Mouse (Mus musculus): ENCODE measurements around the gene Ifnar1. TPM values are rescaled to one million over a fixed set of nuclear protein-coding genes. Genes with fewer than 3 reads are reported as not detected.

Gene Ifnar1
- total RNA-seq, 2 experiments from 2014 or later: 46.6 to 58.9 TPM

GRCm38 (mm10) chr16:91534477-91534876, 49.4 kb downstream of the Ifnar1 start:
- peak in 1 of 2 experiments; percentile 40 for DNase-seq
- intact Hi-C loops (cut with DNase I): no loop called here

DNA sequence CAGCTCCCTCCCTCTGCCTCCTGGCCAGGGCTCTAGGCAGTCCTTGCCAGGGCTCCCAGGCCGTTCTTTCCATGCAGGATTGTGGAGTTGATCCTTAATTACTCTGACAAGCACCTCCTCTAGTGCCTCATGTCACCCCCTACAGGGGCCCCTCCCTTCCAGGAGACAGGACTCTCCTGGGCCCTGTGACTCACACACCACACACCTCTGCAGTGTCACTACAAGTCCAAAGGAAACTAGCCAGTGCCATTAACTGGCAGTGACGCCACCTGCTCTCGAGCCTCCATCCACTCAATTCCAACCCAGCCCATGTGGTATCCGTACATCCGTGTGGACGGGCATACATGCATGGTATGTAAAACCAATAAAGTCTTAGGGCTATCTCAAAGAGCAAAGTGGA, 49.9 kb downstream of the Ifnar1 start:
- DNase-seq: no peak
- intact Hi-C loops (cut with DNase I): no loop called here

GRCm38 (mm10) chr16:91536372-91536771, 51.3 kb downstream of the Ifnar1 start:
- intact Hi-C loops (cut with DNase I): no loop called here
- DNase-seq: no peak

DNA sequence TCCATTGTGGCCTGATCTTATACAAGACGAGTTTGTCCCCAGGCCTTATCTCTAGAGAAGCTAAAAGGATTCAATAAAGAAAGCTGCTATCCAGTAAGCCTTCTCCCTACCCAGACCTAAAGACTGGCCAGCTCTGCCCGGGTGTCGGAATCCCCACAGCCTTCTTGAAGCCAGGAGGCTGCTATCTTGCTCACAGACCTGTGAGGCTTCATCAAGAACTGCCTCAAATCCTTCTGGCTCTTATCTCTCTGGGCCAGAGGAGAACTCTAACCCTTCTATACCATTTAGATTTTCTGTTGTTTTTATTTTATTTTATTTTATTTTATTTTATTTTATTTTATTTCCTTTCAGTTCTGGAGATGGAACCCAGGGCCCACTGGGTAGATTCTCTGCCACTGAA, 52.0 kb downstream of the Ifnar1 start:
- intact Hi-C loops (cut with DNase I): no loop called here
- no peak for DNase-seq

GRCm38 (mm10) chr16:91538051-91538450, 53.0 kb downstream of the Ifnar1 start:
- DNase-seq: no peak
- intact Hi-C loops (cut with DNase I): no loop called here

GRCm38 (mm10) chr16:91538513-91538912, 53.5 kb downstream of the Ifnar1 start:
- DNase-seq: no peak
- intact Hi-C loops (cut with DNase I): no loop called here

- DNase-seq: peak in 1 of 2 experiments; percentile 46
- intact Hi-C loops (cut with DNase I): no loop called here
These were observed 56.6 kb downstream of the Ifnar1 start for GRCm38 (mm10) chr16:91541573-91542081.

GRCm38 (mm10) chr16:91543619-91544018, 58.6 kb downstream of the Ifnar1 start:
- DNase-seq: no peak
- intact Hi-C loops (cut with DNase I): no loop called here

GRCm38 (mm10) chr16:91545597-91546281, 60.7 kb downstream of the Ifnar1 start:
- peak in 1 of 2 experiments; percentile 32 for DNase-seq

DNA sequence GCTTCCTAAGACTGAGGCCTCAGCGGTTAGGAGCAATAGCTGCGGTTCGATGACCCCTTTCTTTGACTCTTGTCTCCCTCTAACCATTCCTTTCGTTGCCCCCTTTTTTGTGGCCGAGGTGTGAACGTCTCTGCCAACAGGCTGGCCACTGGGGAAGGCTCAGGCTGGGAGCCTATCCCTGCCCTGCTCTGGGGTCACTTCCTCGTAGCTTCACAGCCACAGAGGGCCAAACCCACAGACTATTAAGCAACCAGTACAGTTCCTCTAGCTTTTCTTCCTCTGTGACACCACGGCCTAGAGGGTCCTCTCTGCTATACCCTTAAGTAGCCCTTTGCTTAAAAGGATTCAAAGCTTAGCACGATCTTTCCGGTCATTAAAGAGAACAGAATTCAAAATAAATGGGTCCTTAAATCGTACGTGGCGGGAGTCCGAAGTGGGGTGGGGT, 61.4 kb downstream of the Ifnar1 start:
- peak in 1 of 2 experiments; percentile 55 for DNase-seq
- intact Hi-C loops (cut with DNase I): no loop called here

More at GRCm38 (mm10) chr16:91545597-91546281, 60.7 kb downstream of the Ifnar1 start:
- intact Hi-C loops (cut with DNase I): no loop called here

DNA sequence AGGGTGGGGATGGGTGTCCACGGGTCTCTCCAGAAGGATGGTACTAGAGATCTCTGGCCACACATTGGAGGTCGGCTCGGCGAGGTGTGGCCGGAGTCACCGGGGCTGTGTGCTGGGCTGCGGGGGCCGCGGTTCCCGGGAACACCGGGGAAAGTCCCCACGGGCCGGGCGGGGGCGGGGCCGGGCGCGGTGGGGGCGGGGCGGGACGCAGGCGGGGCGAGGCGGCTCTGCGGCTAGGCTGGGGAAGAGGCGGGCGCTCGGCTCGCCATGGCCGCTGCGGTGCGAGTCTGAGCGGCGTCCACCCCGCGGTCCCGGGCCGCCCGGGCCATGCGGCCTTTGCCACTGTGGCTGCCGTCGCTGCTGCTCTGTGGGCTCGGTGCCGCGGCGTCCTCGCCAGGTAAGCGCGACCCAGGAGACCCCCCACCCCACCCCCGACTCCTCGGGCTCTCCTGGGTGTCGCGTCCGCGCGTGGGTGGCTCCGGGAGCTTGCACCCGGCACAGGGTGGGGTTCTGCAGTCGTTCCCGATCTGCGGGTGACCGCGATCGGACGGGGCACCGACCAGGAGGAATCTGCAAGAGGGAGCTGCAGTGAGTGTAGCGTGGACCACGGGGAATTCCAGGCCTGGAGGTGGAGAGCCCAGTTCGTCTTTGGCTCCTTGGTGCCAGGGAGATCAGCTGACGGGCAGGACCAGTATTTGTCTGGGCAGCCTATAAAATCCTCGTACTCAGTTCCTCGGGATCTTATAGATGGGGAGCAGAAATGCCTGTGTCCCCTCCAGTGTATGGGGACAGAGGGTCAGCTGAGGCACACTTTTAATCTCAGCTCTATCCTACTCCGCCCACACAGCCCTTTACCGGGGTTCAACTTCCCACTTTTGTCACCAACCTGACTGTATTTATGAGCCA, 62.1 kb downstream of the Ifnar1 start, which contains the start of gene Ifngr2:
Gene Ifngr2 (plus strand): TSS at position 237 of the 906 bp plus-strand sequence.
- intact Hi-C loops (cut with DNase I): no loop called here
- DNase-seq: peak; percentile 77

GRCm38 (mm10) chr16:91547974-91548373, 62.9 kb downstream of the Ifnar1 start:
- DNase-seq: no peak
- intact Hi-C loops (cut with DNase I): no loop called here

GRCm38 (mm10) chr16:91548586-91548985, 63.5 kb downstream of the Ifnar1 start:
- DNase-seq: peak; percentile 35 to 52
- intact Hi-C loops (cut with DNase I): no loop called here

- DNase-seq: no peak
These were observed 64.0 kb downstream of the Ifnar1 start for GRCm38 (mm10) chr16:91548996-91549395.

DNA sequence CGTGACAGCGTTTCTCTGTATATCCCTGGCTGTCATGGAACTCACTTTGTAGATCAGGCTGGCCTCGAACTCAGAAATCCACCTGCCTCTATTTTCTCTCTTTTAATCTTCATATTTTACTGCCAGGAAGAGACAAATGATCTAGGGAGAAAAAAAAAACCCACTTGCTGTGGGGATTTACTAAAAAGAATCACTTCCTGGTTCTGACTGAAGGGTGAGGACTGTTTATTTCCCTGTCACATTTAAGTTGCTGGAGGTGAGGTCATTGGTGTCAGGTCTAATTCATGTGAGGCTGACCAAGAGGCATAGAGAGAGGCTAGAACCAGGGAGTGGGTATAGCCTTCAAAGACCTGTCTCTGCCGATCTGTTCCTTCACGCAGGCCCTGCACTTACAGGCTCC, 64.6 kb downstream of the Ifnar1 start:
- intact Hi-C loops (cut with DNase I): no loop called here
- DNase-seq: no peak

More at GRCm38 (mm10) chr16:91548996-91549395, 64.0 kb downstream of the Ifnar1 start:
- intact Hi-C loops (cut with DNase I): no loop called here

- intact Hi-C loops (cut with DNase I): no loop called here
- DNase-seq: peak; percentile 47 to 59
These were observed 66.1 kb downstream of the Ifnar1 start for GRCm38 (mm10) chr16:91551081-91551524.

- DNase-seq: no peak
- intact Hi-C loops (cut with DNase I): no loop called here
These were observed 67.0 kb downstream of the Ifnar1 start for GRCm38 (mm10) chr16:91552072-91552471.

- DNase-seq: peak; percentile 56 to 70
- intact Hi-C loops (cut with DNase I): no loop called here
These were observed 68.6 kb downstream of the Ifnar1 start for GRCm38 (mm10) chr16:91553625-91554024.

DNA sequence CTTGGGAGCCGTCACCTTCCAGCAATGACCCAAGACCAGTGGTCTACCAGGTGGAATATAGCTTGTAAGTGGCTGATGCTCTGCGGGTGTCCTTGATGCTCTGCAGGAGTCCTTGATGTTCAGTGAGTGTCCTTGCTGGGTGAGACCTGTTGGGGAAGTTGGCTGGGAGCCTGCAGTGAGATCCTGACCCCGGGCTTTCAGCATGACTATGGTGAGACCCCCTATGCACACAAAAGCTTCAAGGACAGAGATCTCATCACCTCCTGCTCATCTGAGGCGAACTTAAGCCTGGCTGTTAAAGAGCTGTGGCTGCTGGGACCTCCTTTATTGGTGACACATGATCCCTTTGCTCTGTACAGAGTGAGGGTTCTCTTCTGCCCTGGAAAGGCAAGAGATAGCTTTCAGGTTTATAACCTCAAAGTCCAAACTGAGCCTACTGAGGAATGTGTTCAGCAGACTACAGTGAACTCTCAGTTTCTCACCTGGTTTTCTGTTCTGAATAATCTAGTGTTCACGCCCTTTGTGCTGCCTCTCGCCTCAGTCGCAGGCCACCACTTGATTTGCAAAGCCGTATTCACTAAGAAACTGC, 70.1 kb downstream of the Ifnar1 start:
- DNase-seq: no peak
- intact Hi-C loops (cut with DNase I): no loop called here

GRCm38 (mm10) chr16:91556659-91557058, 71.6 kb downstream of the Ifnar1 start:
- DNase-seq: no peak
- intact Hi-C loops (cut with DNase I): no loop called here
